Mouse (Mus musculus) CD4-positive, CD25-positive, alpha-beta regulatory T cell (primary cell): ENCODE results near the gene Tex45. TPM values are rescaled to one million over a fixed set of nuclear protein-coding genes. Genes with fewer than 3 reads are reported as not detected.

Source experiments
- polyA plus RNA-seq: library from polyadenylated mRNA; unstranded; fragments of 100-300 nt; shearing (Covaris generic); gene quantifications from one replicate; pipeline ENCODE4 v1.2.1, GENCODE M21; 2017

The Tex45 gene
- polyA plus RNA-seq = 0.16 TPM

DNA sequence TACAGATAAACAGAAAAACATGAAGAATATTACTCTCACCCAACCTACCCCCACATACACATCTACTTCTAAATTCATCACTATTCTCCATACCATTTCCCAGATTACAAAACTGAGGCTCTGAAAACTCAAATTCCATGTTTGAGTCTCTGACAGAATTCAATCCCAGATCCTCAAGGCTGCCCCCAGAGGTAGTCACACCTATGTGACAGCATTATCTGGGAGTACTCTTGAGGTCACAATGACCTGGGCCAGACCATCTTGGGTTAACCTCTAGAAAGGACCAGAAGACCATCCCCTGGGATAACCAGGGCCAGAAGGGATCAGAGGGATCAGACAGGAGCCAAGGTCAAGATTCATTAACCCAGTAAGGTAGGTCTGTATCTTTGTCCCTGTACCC, at the start of gene Tex45:
Tex45 (plus strand) TSS at position 301 of the 400 bp plus-strand sequence.

DNA sequence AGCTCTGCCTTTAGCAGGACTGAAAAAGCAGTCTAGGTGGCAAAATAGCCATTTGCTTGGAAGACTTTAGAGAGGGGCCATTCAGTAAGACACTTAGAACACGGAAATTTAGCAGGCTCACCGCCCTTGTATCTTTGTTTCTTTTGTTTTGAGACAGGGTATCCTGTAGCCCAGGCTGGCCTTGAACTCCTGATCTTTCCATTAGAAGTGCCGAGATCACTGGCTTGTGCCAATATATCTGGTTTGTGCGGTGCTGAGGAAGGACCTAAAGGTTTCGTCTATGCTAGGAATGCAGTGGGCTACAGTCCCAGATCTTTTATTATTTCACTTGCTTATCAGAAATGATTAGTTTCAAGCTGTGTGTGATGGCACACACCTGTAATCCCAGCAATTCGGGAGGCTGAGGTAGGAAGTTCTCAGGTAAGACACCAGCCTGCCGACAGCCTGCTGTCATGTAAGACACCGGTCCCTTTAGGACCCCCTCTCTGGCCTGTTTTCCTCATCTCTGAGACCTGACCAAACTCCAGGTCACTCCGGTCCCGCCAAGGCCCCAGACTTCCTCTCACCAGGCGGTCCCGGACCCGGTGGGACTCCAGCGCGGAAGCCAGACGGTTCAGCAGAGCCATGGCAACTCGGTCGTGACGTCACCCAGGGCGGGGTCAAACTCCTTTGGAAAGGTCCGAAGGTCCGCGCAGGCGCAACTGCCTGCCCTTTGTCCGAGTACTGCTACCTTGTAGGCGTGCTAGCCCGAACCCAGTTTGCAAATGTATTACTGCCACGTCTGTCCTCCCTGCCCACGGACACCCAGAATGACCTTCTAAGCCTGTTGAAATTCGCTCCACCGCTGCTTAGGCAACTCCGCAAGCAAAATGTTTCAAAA, 3.4 kb upstream of the Tex45 start, which contains the start of gene Pex11g:
Pex11g (minus strand) TSS at position 675 of the 880 bp plus-strand sequence.

DNA sequence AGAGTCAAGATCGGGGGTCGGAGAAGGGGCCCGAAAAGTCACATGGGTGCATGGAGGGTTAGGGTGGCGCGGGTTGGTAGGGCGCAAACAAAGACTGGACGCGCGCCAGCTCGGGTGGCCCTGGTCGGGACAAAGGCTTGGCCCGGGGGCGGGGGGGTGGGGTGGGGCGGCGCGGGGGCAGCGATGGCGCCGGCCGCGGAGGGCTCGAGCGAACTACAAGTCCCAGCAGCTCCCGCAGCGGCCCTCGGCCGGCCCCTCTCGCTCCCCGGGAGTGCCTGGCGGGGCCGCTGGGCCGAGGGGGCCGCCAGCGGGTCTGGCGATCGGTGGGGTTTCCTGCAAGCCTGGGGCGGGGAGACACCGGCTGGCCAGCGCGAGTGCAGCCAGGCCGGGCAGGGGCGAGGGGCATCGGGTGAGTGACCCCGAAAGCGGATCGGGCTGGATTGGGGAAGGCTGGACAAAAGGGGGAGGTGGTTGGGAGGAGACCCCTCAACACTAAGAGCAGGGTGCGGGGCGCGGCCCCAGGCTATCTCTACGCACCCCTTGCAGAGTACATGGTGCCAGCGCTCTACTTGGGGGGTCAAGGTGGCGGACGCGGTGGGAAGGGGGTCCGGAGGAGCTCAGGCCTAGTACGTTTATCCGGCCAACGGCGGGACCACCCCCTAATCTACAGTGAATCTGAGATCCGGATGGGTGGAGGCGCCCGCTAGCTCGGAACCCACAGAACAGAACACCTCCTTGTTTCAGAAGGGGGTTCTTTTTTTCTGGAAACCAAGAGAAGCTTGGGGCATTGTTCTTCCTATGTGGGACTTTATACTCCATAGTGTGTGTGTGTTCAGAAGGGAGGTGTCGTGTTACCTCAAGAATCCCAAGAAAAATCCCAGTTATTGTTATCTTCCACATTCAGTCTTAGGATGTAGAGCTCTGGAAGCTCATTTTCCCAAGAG, 22.5 kb downstream of the Tex45 start, which contains the start of gene Zfp358:
Zfp358 (plus strand) TSS at position 238 of the 944 bp plus-strand sequence.

DNA sequence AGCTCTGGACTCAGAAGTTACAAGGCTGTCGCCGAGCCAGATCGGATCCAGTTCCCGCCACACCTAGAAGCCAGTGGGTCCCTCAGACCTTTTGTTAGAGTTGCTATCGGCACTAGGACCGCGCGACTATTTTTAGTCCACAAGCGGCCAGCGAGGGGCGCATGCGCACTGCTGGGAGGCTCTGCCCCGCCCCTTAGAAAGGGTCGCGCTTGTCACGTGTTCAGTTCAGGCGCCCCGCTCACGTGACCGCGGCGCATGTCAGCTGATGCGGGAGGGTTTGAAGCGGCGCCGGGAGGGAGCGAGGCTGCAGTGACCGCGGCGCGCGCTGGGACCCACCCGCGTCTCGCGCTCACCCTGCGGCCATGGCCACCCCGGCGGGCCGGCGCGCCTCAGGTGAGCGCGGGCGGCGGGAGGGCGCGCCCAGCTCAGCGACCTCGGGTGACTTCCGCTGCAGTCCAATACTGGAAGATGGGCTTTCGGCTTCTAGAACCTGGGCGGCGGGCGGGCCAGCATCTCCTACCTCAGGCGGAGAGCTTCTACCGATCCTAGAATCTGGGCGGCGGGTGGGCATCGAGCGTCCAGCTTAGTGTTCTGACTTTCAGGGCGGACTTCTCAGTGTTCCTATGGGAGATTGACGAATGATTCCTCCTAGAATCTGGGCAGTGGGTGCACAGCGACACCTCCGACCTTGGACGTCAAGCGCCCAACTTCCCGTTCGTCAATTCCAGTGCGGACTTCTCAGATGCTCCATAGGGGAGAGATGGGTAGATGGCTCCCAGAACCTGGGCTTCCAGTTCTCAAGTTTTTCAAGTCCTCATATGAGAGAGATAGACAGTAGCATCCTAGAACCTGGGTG, 29.8 kb downstream of the Tex45 start, which contains the start of gene Mcoln1:
Mcoln1 (plus strand) TSS at position 223 of the 856 bp plus-strand sequence.

DNA sequence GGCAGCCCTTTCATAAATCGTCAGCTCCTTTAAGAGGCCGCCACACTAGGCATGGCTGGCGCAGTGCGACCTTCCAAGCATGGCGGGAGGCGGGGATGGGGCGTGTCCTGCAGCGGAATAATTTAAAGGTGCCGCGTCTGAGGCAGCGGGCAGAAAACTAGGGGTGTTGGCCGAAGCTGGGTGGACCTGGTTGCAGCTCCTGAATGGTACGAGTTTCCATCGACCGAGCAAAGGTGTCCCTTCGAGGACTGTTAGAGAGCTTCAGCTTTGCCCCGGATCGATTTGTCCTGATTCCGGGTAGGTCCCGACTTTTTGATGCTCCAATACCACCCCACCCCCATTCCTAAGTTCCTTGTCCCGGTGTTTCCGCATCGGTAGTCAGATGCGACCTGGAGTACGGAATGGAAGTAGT, 44.6 kb downstream of the Tex45 start, which contains the start of gene Pnpla6:
Pnpla6 (plus strand) TSS at position 125 of the 412 bp plus-strand sequence.

Other genes with a start within 250 kb of the Tex45 start
- 23.9 TPM for gene Insr, start 191.2 kb upstream of the Tex45 start, polyA plus RNA-seq
- 102 TPM for gene A430078G23Rik, start 117.4 kb upstream of the Tex45 start, polyA plus RNA-seq
- 113 TPM for gene Arhgef18, start 77.9 kb upstream of the Tex45 start, polyA plus RNA-seq
- 7.5 TPM for gene Pex11g, start 3.2 kb upstream of the Tex45 start, polyA plus RNA-seq
- 9.0 TPM for gene Zfp358, start 22.3 kb downstream of the Tex45 start, polyA plus RNA-seq
- 132 TPM for gene Mcoln1, start 29.6 kb downstream of the Tex45 start, polyA plus RNA-seq
- gene Pnpla6, start 44.5 kb downstream of the Tex45 start, polyA plus RNA-seq = 42.3 TPM
- gene C330021F23Rik, start 97.1 kb downstream of the Tex45 start, polyA plus RNA-seq = not detected
- 0.29 TPM for gene Camsap3, start 116.4 kb downstream of the Tex45 start, polyA plus RNA-seq
- gene Xab2, start 150.5 kb downstream of the Tex45 start, polyA plus RNA-seq = 113 TPM
- 116 TPM for gene Pet100, start 150.7 kb downstream of the Tex45 start, polyA plus RNA-seq
- not detected for gene Pcp2, start 154.7 kb downstream of the Tex45 start, polyA plus RNA-seq
- gene Stxbp2, start 160.1 kb downstream of the Tex45 start, polyA plus RNA-seq = 228 TPM
- not detected for gene Retn, start 184.9 kb downstream of the Tex45 start, polyA plus RNA-seq
- 0.28 TPM for gene Mcemp1, start 194.9 kb downstream of the Tex45 start, polyA plus RNA-seq
- gene Fcor, start 201.5 kb downstream of the Tex45 start, polyA plus RNA-seq = not detected
- 34.8 TPM for gene Trappc5, start 205.4 kb downstream of the Tex45 start, polyA plus RNA-seq
- gene Fcer2a, start 223.3 kb downstream of the Tex45 start, polyA plus RNA-seq = 1.1 TPM
- not detected for gene Clec4g, start 249.8 kb downstream of the Tex45 start, polyA plus RNA-seq